Mouse (Mus musculus) E14TG2a.4 (cell line): Measurements from ENCODE around the gene Ttll8.

Experiments used
- H3K27me3 ChIP-seq: 2 replicates; pipeline ENCODE4 v1.6.1; 2014; ENCODE audit warnings: low read length, control low read depth; ENCODE audit not compliant: insufficient read depth
- H3K36me3 ChIP-seq: 2 replicates; pipeline ENCODE4 v1.6.1; 2014; ENCODE audit warnings: low read length, control low read depth; ENCODE audit not compliant: insufficient read depth
- H3K4me1 ChIP-seq: replicated peaks from 2 replicates; pipeline ENCODE4 v1.6.1; 2014; ENCODE audit warnings: low read depth, low read length, control low read depth
- H3K4me3 ChIP-seq: replicated peaks from 2 replicates; pipeline ENCODE4 v1.5.1; 2014; ENCODE audit warnings: mild to moderate bottlenecking, low read length
- H3K9me3 ChIP-seq: 2 replicates; pipeline ENCODE4 v1.6.1; 2014; ENCODE audit warnings: low read length, control low read depth
- CTCF ChIP-seq: conservative IDR thresholded peaks from 2 replicates; pipeline ENCODE4 v1.5.1; 2014; ENCODE audit warnings: low read length
- NANOG ChIP-seq: IDR thresholded peaks from 2 replicates; pipeline ENCODE4 v1.6.1; 2014; ENCODE audit warnings: borderline replicate concordance, low read length, mixed read lengths
- POU5F1 ChIP-seq: IDR thresholded peaks from 2 replicates; pipeline ENCODE4 v1.6.1; 2014; ENCODE audit warnings: low read length, borderline replicate concordance

Ttll8 gene

DNA sequence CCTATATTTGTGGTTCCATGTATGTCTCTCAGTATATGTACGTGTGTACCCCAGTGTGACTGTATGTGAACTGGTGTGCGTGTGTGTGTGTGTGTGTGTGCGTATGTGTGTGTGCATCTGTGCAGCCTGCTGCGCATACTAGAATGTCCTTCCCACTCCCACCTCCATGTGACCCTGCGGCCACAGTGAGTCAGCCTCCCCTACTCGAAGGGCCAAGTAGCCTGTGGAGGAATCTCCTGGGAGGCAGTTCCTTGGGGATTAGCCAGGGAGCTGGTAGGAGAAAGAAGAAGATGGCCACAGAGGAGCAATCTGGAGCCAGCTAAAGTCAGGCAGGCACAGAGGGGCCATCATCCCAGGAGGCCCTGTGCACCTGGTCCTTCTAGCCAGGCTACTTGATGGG is 79.7 kb downstream of the Ttll8 start:
- Histone ChIP-seq H3K9me3 (peaks cover 17% of the 10 kb centered on the region), H3K27me3 (0 out of 2 replicates have a peak, but pooled peaks cover 6% of the 10 kb centered on the region), H3K36me3 (peaks cover 8% of the 10 kb centered on the region; the same call in 1 of the 2 replicates), H3K4me3 (no peak overlapping the region), H3K4me1 (peaks cover 29% of the 10 kb centered on the region)
- no peak for TF ChIP-seq CTCF
- no peak for TF ChIP-seq NANOG
- TF ChIP-seq POU5F1, result no peak

DNA sequence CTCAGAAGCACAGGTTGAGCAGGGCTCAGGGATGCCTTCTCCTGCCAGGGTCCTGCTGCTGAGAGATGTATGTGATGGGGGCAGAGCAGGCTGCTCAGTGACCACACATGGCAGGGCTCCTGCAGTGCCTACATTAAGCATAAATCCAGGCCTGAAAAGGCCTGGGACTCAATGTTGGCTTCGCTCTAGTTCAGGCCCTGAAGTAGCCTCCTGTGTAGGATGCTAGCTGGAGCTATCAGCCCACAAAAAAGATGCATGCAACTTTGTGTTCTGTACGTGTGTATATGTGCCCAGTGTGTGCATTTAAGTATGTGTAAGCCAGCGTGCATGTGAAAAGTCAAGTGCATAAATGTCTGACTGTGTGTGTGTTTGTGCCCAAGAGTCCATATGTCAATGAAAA is 80.2 kb downstream of the Ttll8 start:
- H3K4me1 ChIP-seq, result peaks cover 29% of the 10 kb centered on the region
- peaks cover 12% of the 10 kb centered on the region; the same call in 1 of the 2 replicates for H3K36me3 ChIP-seq
- no peak overlapping the region for H3K4me3 ChIP-seq
- H3K9me3 ChIP-seq, result peaks cover 22% of the 10 kb centered on the region
- no peak for TF ChIP-seq CTCF
- no peak for TF ChIP-seq NANOG
- TF ChIP-seq POU5F1, result no peak
- H3K27me3 ChIP-seq, result 0 out of 2 replicates have a peak, but pooled peaks cover 6% of the 10 kb centered on the region

DNA sequence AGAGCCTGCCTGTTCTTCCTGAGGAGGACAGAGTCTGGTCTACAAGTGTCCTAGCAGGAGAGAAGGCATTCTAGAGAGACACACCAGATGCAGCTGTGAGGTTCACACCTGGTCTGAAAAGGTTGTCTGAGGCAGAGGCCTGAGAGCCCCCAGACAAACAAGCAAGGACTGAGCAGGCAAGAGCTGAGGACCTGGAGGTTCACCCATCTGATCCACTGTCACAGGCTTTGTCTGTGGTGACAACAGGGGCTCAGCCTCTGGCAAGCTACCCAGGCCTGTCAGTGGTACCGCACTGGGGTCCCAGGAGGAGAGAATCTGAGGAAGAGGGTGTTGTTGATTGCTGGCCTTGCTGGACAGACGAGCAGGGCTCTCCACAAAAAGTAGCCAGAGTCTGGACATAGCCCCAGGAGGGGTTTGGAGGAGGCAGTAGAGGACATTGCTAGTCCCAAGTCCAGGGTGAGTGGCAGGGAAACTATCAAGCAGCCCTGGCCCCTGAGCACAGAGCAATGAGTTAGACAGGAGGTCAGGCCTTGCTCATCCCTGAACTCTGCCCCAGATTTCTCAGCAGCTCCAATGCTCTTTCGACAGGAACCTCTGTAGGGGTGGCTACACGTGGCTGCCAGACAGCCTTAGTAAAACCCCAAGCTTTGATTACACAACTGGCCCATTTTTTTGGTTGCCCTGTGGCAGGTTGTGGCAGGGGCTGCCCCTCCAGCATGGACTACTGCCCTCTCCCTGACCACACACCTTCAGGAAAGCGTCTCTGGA is 83.6 kb downstream of the Ttll8 start:
- TF ChIP-seq CTCF (no peak), POU5F1 (no peak), NANOG (no peak)
- H3K9me3 ChIP-seq, result peaks cover 31% of the 10 kb centered on the region
- H3K27me3 ChIP-seq, result 0 out of 2 replicates have a peak, but pooled peaks cover 3% of the 10 kb centered on the region
- peaks cover 45% of the 10 kb centered on the region for H3K4me1 ChIP-seq
- no peak overlapping the region for H3K4me3 ChIP-seq
- H3K36me3 ChIP-seq, result peaks cover 30% of the 10 kb centered on the region

DNA sequence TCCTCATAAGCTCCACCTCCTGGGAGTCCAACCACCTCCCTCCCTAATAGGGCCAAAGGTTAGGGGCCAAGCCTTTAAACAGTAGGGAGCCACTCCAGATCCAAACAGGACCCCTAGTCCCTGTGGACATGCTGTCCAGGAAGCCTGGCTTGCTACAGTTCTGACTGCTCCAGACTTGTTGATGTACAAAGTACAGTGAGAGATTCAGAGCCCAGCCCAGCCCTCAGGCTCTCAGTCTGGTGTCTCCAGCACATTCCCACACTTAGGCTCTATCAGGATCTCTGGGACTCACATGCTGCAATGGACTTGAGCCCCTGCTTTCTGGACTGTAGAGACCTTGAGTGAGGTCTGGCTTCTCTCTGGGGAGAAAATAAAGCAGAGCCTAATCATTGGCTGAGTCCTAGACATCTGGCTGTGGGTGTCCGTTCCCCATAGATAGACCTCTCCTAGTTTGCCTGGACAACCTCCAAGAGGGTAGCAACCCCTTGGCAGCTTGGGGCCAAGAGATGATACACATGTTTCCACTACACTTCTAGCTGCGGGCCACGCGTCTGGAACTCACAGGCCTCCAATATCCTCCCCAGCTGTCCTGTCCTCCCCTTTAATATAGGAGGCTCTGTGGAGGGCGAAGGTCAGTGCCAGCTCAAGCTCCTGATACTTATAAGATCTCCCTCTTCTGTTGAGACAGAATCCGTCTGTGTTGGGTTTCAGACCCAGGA is 86.0 kb downstream of the Ttll8 start:
- H3K4me3 ChIP-seq, result peak overlapping the region; percentile 35; the same call in 1 of the 2 replicates
- no peak for TF ChIP-seq POU5F1
- no peak for TF ChIP-seq CTCF
- TF ChIP-seq NANOG, result no peak
- H3K27me3 ChIP-seq, result no peaks in the 10 kb centered on the region

DNA sequence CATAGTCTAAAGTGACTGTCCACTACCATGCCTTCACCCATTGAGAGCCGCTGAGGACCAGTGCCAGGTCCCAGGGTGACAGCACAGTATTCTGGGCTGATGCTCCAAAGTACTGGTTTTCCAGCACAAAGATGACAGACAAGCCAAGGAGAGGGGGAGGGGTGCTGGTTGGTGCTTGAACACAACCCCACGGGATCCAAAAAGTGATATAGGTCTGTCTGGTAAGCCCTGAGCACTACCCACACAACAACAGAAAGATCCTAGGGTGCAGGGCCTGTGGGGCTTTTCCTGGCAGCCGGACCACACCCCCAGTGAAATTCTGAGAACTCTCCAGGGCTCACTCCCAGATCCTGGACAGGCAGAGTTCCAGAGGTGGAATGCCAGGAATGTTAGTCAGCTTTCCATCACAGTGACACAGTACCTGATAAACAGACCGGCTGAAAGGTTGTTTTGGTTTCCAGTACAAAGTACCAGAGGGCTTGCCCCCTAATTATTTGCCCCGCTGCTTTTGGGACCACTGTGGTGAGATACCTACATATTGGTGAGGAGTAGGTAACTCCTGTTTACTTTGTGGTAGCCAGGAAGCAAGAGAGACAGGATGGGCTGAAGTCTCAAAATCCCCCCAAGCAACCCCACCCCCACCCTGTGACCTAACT is 86.7 kb downstream of the Ttll8 start:
- Histone ChIP-seq H3K4me1 (peaks cover 45% of the 10 kb centered on the region), H3K9me3 (peaks cover 27% of the 10 kb centered on the region), H3K27me3 (no peaks in the 10 kb centered on the region), H3K36me3 (peaks cover 52% of the 10 kb centered on the region), H3K4me3 (peak overlapping the region; percentile 95)
- TF ChIP-seq CTCF (no peak), NANOG (peak; percentile 18; the same call in 1 of the 2 replicates)

More for the DNA sequence above, 86.0 kb downstream of the Ttll8 start:
- peaks cover 45% of the 10 kb centered on the region for H3K4me1 ChIP-seq
- H3K36me3 ChIP-seq, result peaks cover 51% of the 10 kb centered on the region
- H3K9me3 ChIP-seq, result peaks cover 31% of the 10 kb centered on the region

DNA sequence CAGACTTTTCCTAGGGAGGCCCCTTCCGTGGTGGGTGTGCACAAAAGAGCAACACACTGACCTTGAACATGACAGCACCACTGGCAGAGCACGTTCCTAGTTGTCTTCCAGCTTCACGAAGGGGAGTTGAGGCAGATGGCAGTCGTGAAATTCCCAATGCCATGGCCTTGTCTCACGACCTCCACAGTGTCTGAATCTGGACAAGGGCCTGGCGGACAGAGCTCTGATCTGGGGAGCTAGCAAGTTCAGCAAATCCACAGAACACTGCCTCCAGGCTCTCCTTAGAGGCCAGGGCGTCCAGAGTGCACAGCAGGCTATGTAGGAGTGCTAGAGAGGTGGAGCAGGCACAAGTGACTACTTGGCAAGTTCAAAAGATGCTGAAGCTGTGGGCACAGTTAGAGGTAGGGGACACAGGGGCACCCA is 87.3 kb downstream of the Ttll8 start:
- TF ChIP-seq CTCF (no peak), POU5F1 (no peak), NANOG (no peak)
- Histone ChIP-seq H3K36me3 (peaks cover 52% of the 10 kb centered on the region), H3K27me3 (no peaks in the 10 kb centered on the region), H3K4me1 (peaks cover 45% of the 10 kb centered on the region), H3K4me3 (peak overlapping the region; percentile 95), H3K9me3 (peaks cover 27% of the 10 kb centered on the region)

DNA sequence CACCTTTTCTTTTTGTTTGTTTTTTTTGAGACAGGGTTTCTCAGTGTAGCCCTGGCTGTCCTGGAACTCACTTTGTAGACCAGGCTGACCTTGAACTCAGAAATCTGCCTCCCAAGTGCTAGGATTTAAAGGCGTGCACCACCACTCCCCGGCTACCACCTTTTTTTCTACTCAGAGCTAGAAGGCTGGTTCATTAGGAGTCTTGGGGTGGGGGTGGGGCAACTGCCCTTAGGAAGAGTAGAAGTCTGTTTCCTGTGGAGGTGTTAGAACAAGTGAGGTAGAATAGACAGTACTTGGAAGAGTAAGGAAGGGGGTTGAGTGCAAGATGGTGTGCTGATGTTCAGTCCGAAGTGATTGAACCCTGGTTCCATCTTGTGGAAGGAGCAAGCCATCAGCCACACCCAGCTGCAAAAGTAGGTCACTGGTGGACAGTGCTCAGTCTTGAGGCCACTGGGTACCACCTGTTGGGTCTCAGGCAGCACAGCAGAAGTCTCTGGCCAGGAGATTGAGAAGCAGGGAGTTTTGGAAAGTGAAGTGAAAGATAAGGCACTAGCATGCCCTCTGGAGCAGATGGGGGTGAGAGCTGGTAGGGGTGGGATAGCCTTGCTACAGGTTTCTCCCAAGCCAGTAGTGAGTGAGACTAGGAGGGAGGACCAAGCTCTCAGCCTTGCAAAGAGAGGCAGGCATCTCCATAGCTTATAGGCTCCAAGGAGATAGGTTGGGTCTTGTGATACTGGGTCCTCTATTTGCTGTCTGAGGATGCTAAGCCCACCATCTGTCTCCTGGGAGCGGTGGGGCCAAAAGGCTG is 88.1 kb downstream of the Ttll8 start:
- Histone ChIP-seq H3K27me3 (no peaks in the 10 kb centered on the region), H3K4me3 (peak overlapping the region; percentile 95), H3K9me3 (peaks cover 27% of the 10 kb centered on the region), H3K36me3 (peaks cover 52% of the 10 kb centered on the region), H3K4me1 (peaks cover 45% of the 10 kb centered on the region)
- no peak for TF ChIP-seq CTCF
- no peak for TF ChIP-seq POU5F1
- TF ChIP-seq NANOG, result no peak

DNA sequence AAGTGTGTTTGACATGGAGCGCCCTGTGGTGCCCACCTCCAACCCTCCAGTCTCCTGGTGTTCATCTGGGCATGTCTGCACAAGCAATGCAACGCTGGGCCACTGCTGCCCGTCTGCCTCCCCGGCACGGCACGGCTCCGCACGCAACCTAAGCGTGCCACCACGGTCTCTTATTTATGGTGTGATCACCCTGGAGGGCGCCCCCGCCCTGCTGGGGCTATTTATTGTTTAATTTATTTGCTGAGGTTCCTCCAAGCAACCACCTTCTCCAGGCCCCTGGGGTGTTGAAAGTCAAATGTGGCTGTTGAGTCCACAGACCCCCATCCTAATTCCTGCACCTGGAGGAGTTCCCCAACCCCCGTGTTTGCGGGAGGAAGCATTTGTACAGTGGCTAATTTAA is 89.2 kb downstream of the Ttll8 start:
- no peaks in the 10 kb centered on the region for H3K27me3 ChIP-seq
- H3K36me3 ChIP-seq, result peaks cover 50% of the 10 kb centered on the region
- H3K4me1 ChIP-seq, result peaks cover 50% of the 10 kb centered on the region
- H3K9me3 ChIP-seq, result peaks cover 20% of the 10 kb centered on the region
- peak overlapping the region; percentile 95 for H3K4me3 ChIP-seq
- TF ChIP-seq NANOG (no peak), CTCF (no peak), POU5F1 (no peak)
